Mouse (Mus musculus) limb, embryonic 10.5 days (tissue): Measurements from ENCODE around the gene Cpa4. TPM values are rescaled to one million over a fixed set of nuclear protein-coding genes. Genes with fewer than 3 reads are reported as not detected.

ENCODE experiments used
- DNase-seq: peaks from one replicate; pipeline ENCODE4 v3.0.0-alpha.2; 2017; ENCODE audit warnings: low spot score
- H3K27ac ChIP-seq: fragments of 300-500 bp; sonication (generic); 2 replicates; pipeline ENCODE4 v1.5.1; 2016; ENCODE audit warnings: mild to moderate bottlenecking
- H3K27me3 ChIP-seq: fragments of 300-500 bp; sonication (generic); 2 replicates; pipeline ENCODE4 v1.6.1; 2016; ENCODE audit warnings: low read depth, mild to moderate bottlenecking; ENCODE audit not compliant: poor library complexity, severe bottlenecking
- H3K36me3 ChIP-seq: fragments of 300-500 bp; sonication (generic); 2 replicates; pipeline ENCODE4 v1.6.1; 2016; ENCODE audit warnings: mild to moderate bottlenecking, moderate library complexity
- H3K4me1 ChIP-seq: fragments of 300-500 bp; sonication (generic); 2 replicates; pipeline ENCODE4 v1.6.1; 2016
- H3K4me3 ChIP-seq: fragments of 300-500 bp; sonication (generic); 2 replicates; pipeline ENCODE4 v1.5.1; 2016; ENCODE audit warnings: mild to moderate bottlenecking, moderate library complexity
- H3K9me3 ChIP-seq: fragments of 300-500 bp; sonication (generic); replicated peaks from 2 replicates; pipeline ENCODE4 v1.6.1; 2016; ENCODE audit warnings: mild to moderate bottlenecking
- WGBS: fragments of 180-500 bp; shearing (Covaris S2); methylation state at CpG from one replicate; pipeline ENCODE4 v1.1.7; 2016; 5-methylcytosine and 5-hydroxymethylcytosine counted together
- polyA plus RNA-seq: library from polyadenylated mRNA; unstranded; fragments of >200 nt; fragmentation: Nextera tagmentation; extraction: Ambion mirVana; gene quantifications from 2 replicates; pipeline ENCODE4 v1.2.1, GENCODE M21; 2016

Gene Cpa4
- polyA plus RNA-seq, 1 experiment from 2014 or later, result 1.4 TPM

- H3K36me3 ChIP-seq, result peaks cover 5% of the 10 kb centered on the region
- H3K27ac ChIP-seq, result peak overlapping the region; percentile 96
- H3K4me3 ChIP-seq, result peak overlapping the region; percentile 47
- no peaks in the 10 kb centered on the region for H3K9me3 ChIP-seq
- DNase-seq, result no peak
- peaks cover 99% of the 10 kb centered on the region for H3K4me1 ChIP-seq
- WGBS, result 59% methylated on average over 7 of the region's 7 CpGs
- no peaks in the 10 kb centered on the region for H3K27me3 ChIP-seq
Measured at GRCm38 (mm10) chr6:30545689-30546088, 22.5 kb upstream of the Cpa4 start.

GRCm38 (mm10) chr6:30546571-30547273 is 21.4 kb upstream of the Cpa4 start:
- WGBS, result 10% methylated on average over 17 of the region's 17 CpGs
- H3K27ac ChIP-seq, result peak overlapping the region; percentile 96
- no peaks in the 10 kb centered on the region for H3K9me3 ChIP-seq
- peak overlapping the region; percentile 47 for H3K4me3 ChIP-seq
- no peak for DNase-seq
- H3K36me3 ChIP-seq, result peaks cover 11% of the 10 kb centered on the region
- no peaks in the 10 kb centered on the region for H3K27me3 ChIP-seq
- H3K4me1 ChIP-seq, result peaks cover 99% of the 10 kb centered on the region

DNA sequence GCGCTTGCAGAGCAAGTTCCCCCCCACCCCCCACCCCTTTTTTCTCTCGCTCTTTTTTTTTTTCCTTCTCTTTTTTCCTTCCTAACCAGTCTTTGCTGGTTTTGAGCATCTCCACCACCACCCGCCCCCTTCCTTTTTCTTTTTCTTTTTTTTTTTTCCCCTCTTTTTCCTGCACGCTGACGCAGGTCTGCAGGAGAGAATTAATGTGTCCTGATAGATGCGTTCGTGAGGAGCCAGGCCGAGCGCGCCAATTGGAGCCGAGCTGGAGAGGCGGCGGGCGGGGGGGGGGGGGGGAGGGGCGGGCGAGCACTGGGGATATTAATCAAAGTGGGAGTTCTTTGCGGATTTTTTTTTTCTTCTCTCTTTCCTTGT is 20.9 kb upstream of the Cpa4 start:
- H3K9me3 ChIP-seq, result no peaks in the 10 kb centered on the region
- no peak for DNase-seq
- peak overlapping the region; percentile 96 for H3K27ac ChIP-seq
- no peaks in the 10 kb centered on the region for H3K27me3 ChIP-seq
- H3K4me1 ChIP-seq, result peaks cover 99% of the 10 kb centered on the region
- H3K4me3 ChIP-seq, result peak overlapping the region; percentile 47
- 2% methylated on average over 17 of the region's 17 CpGs for WGBS
- peaks cover 11% of the 10 kb centered on the region for H3K36me3 ChIP-seq

DNA sequence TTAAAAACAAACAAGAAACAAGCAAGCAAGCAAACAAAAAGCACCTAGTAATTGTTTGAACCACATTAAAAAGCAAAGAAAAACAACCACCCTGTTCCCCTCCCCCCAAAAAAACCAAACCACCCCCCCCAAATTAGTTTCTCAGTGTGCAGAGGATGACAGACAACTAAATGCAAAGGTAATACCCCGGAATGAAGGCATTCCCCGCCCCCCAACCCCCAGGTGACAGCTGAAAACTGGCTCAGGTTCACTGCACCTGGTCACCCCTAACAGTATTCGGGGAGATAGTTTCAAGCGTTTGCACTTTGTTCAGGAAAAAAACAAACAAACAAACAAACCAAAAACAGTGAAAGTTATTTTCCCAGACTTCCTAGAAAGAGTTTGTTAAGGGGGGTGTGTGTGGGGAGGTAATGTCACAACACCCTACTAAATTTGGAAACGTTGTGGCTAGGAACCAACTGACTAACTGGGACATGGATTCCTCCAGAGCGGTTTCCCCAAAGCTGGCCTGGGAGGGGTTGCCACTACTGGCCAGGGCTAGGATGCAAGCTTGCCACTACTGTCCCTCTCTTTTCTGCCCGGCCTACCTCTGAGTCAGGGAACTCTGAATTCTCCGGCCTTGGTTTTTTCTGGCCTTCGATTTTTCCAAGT is 20.4 kb upstream of the Cpa4 start:
- Histone ChIP-seq H3K27ac (peak overlapping the region; percentile 96), H3K4me3 (peak overlapping the region; percentile 47), H3K4me1 (peaks cover 99% of the 10 kb centered on the region), H3K27me3 (no peaks in the 10 kb centered on the region), H3K9me3 (no peaks in the 10 kb centered on the region), H3K36me3 (peaks cover 13% of the 10 kb centered on the region)
- DNase-seq, result no peak
- 20% methylated on average over 9 of the region's 9 CpGs for WGBS

DNA sequence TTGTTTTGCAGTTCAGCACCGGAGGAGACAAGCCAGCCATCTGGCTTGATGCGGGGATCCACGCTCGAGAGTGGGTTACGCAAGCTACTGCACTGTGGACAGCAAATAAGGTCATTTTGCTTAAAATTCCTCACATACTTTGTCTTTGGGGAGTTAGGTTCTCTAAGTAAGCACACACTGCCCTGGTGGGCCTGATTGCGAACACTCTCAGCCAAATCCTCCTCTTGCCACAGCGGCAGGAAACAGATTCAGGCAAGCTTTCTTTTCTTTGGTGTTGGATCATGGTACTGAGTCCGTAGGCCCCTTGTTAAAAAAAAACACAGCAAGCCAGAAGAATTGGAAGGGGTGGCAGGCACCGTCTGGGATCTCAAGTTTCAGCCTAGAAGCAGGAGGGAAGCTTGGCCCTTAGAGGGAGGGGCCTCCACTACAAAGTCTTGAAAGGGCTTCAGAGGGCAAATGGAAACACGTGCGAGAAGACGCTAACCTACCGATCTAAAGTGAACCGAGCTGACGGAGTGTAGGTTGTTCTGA is 18.9 kb upstream of the Cpa4 start:
- H3K9me3 ChIP-seq, result no peaks in the 10 kb centered on the region
- peak overlapping the region; percentile 35 for H3K4me3 ChIP-seq
- H3K4me1 ChIP-seq, result peaks cover 99% of the 10 kb centered on the region
- peak; percentile 81 for DNase-seq
- H3K27ac ChIP-seq, result peak overlapping the region; percentile 96
- WGBS, result 12% methylated on average over 15 of the region's 15 CpGs
- H3K36me3 ChIP-seq, result peaks cover 22% of the 10 kb centered on the region
- no peaks in the 10 kb centered on the region for H3K27me3 ChIP-seq

GRCm38 (mm10) chr6:30550496-30551192 is 17.5 kb upstream of the Cpa4 start:
- peaks cover 32% of the 10 kb centered on the region for H3K36me3 ChIP-seq
- H3K9me3 ChIP-seq, result no peaks in the 10 kb centered on the region
- no peak overlapping the region for H3K4me3 ChIP-seq
- H3K4me1 ChIP-seq, result peaks cover 96% of the 10 kb centered on the region
- DNase-seq, result no peak
- WGBS, result 85% methylated on average over 7 of the region's 7 CpGs
- H3K27ac ChIP-seq, result peak overlapping the region; percentile 96
- H3K27me3 ChIP-seq, result no peaks in the 10 kb centered on the region

GRCm38 (mm10) chr6:30551193-30551515 is 17.0 kb upstream of the Cpa4 start:
- peaks cover 96% of the 10 kb centered on the region for H3K4me1 ChIP-seq

GRCm38 (mm10) chr6:30551644-30552580 is 16.3 kb upstream of the Cpa4 start:
- peaks cover 89% of the 10 kb centered on the region for H3K4me1 ChIP-seq

More at GRCm38 (mm10) chr6:30551193-30551515, 17.0 kb upstream of the Cpa4 start:
- Histone ChIP-seq H3K36me3 (peaks cover 37% of the 10 kb centered on the region), H3K27me3 (no peaks in the 10 kb centered on the region), H3K9me3 (no peaks in the 10 kb centered on the region), H3K27ac (peak overlapping the region; percentile 96), H3K4me3 (no peak overlapping the region)
- DNase-seq, result no peak

GRCm38 (mm10) chr6:30552628-30553027 is 15.5 kb upstream of the Cpa4 start:
- H3K36me3 ChIP-seq, result peaks cover 49% of the 10 kb centered on the region
- peak overlapping the region; percentile 96 for H3K27ac ChIP-seq
- WGBS, result 64% methylated on average over 6 of the region's 6 CpGs
- H3K4me1 ChIP-seq, result peaks cover 83% of the 10 kb centered on the region
- no peak overlapping the region for H3K4me3 ChIP-seq
- no peaks in the 10 kb centered on the region for H3K9me3 ChIP-seq
- DNase-seq, result no peak
- no peaks in the 10 kb centered on the region for H3K27me3 ChIP-seq

More at GRCm38 (mm10) chr6:30551644-30552580, 16.3 kb upstream of the Cpa4 start:
- Histone ChIP-seq H3K9me3 (no peaks in the 10 kb centered on the region), H3K4me3 (peak overlapping the region; percentile 28), H3K27ac (peak overlapping the region; percentile 96), H3K27me3 (no peaks in the 10 kb centered on the region), H3K36me3 (peaks cover 42% of the 10 kb centered on the region)
- WGBS, result 27% methylated on average over 23 of the region's 23 CpGs
- peak; percentile 60 for DNase-seq

- Histone ChIP-seq H3K27ac (peak overlapping the region; percentile 96), H3K27me3 (no peaks in the 10 kb centered on the region), H3K9me3 (no peaks in the 10 kb centered on the region), H3K4me1 (peaks cover 75% of the 10 kb centered on the region), H3K4me3 (no peak overlapping the region), H3K36me3 (peaks cover 58% of the 10 kb centered on the region)
- no peak for DNase-seq
- 84% methylated on average over 7 of the region's 7 CpGs for WGBS
Measured at GRCm38 (mm10) chr6:30553381-30554010, 14.7 kb upstream of the Cpa4 start.

- H3K36me3 ChIP-seq, result peaks cover 64% of the 10 kb centered on the region
- H3K27me3 ChIP-seq, result no peaks in the 10 kb centered on the region
- H3K27ac ChIP-seq, result peak overlapping the region; percentile 96
- no peaks in the 10 kb centered on the region for H3K9me3 ChIP-seq
- WGBS, result 64% methylated on average over 5 of the region's 5 CpGs
- H3K4me1 ChIP-seq, result peaks cover 69% of the 10 kb centered on the region
- H3K4me3 ChIP-seq, result no peak overlapping the region
- DNase-seq, result no peak
Measured at GRCm38 (mm10) chr6:30554092-30554491, 14.1 kb upstream of the Cpa4 start.
